Mouse (Mus musculus) T-helper 2 cell (primary cell): ENCODE results near the gene Mtor.

ENCODE experiments used
- in situ Hi-C: fragments of 300-600 bp; cut with MboI, MseI; formaldehyde crosslinking; loops from one replicate; pipeline ENCODE4 v1.15.1; 2025; ENCODE audit warnings: high pct_unique_total_duplicates

Gene Mtor

DNA sequence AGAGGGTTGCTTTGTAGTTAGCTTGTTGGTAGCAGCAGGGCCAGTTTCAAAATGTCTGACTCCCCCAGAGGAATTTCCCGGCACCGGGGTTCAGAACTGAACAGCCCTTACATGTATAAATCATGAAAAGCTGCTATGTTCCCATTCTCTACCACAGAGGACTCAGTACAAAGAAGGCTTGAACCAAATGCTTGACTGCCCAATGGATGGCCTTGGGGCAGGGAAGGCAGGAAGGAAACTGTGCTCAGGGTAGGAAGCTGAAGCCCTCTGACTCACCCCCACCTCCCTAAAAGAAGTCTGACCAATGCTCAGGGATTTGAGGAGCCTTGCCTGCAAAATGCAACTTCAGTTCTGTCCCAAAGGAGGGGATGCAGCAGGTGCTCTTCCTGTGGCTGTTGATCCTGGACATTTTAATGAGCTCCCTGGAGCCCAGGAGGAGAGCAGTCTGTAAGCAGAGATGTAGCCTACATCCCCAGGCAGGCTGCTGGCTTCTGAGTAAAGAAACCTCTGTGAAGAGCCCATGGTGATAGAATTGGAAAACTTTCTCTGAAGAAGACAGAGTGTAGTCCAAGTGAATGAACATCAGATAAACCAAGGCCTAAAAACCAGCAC, 33.3 kb downstream of the Mtor start:
- in situ Hi-C loops, result no loop called here

- in situ Hi-C loops, result no loop called here
Measured at GRCm38 (mm10) chr4:148484511-148484910, 36.1 kb downstream of the Mtor start.

DNA sequence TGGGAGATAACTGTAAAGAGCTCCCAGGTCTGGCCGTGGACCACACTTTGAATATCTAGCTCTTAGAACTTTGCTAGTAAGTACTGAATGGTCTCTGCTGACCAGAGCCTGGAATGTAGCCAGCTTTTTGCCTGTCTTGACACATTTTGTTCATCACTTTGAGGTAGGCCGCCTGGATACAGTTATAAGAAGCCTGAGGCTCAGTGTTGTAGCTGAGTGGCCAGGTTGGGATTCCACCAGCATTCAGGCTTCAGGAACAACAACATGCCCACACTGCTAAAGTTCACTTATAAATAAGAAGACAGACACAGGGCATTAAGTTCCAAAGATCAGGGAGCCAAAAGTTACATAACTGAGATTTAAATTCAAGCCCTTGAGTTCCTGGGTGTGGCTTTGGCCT, 39.4 kb downstream of the Mtor start:
- in situ Hi-C loops, result no loop called here

DNA sequence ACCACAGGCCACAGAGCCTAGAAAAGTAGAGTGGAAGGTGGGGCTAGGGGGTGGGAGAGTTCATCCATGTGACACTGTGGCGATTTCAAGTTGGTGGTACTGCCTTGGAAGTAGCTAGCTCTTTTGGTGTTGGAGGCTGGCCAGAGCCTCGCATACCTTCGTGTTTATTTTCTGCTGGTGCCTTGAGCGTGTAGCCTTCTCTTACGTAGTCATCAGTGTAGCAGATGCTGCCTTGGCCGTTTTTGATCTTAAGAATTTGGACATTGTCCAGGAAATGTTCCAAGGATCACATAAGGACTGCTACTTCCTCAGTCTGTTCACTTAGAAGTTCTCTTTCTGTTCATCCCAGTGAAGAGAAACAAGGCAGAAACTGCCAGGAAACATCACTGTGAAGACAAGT, 42.1 kb downstream of the Mtor start:
- in situ Hi-C loops, result no loop called here

- in situ Hi-C loops, result no loop called here
Measured at GRCm38 (mm10) chr4:148491448-148491847, 43.0 kb downstream of the Mtor start.

DNA sequence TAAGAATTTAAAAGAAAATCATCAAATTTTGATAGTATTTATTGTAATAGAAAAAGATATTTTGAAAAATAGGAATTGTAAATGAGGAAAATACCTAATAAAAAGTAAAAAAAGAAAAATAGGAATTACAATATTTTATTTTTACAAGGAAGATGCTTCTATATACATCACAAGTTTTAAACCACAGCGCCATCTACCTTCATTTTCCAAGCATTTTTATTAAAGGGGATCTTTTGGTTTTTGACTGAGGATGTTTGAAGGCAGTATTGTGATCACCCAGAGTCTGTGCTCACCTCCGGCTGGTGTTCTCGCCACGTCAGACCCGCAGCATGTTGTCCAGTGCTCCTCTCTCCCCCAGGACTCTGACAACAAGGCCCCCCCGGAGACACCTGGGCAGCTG, 46.7 kb downstream of the Mtor start:
- in situ Hi-C loops, result no loop called here

- in situ Hi-C loops, result no loop called here
Measured at GRCm38 (mm10) chr4:148495874-148496689, 47.7 kb downstream of the Mtor start.

- in situ Hi-C loops, result no loop called here
Measured at GRCm38 (mm10) chr4:148500410-148500867, 52.0 kb downstream of the Mtor start, which contains the start of gene Angptl7. TSS of gene Angptl7 (minus strand) at chr4:148500460.

DNA sequence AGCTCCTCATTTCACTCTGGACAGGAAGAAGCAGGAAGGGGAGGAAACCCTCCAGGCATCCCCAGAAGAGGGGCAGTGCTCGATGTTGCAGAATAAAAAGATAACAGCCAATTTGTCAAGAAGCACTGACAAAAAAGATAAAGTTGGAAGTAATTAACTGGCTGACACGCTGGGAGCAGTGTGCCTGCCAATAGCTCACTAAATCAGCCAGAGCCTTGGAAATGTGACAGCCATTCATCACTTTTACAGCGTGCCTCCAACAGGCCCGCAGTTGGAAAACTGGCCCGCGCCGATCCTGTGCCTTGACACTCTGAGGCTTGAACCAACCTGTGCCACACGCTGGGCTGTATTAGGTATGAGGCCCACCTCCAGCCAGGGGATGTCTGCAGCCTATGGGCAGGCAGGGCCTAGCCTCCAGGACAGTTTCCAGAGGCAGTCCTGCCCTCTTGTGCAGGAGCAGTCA, 56.1 kb downstream of the Mtor start:
- in situ Hi-C loops, result no loop called here

DNA sequence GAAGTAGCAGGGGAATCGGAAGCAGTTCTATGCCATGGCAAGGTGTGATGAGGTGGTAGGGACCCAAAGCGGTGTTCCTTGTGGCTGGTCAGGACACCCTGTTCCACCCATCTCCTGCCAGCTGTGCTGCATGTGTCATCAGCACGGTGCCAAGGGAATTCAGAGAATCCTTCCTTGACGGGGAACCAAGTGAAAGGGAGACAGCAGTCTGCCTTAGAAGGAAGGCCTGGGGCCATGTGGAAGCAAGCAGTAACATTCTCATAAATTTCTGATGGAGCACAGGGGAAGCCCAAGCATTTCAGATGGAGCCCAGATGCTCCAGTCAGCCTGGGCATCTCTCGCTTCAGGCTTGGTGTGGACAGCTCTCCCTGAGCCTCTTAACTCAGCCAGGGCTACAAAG, 59.2 kb downstream of the Mtor start:
- in situ Hi-C loops, result no loop called here

GRCm38 (mm10) chr4:148508084-148508849, 59.9 kb downstream of the Mtor start:
- in situ Hi-C loops, result no loop called here

DNA sequence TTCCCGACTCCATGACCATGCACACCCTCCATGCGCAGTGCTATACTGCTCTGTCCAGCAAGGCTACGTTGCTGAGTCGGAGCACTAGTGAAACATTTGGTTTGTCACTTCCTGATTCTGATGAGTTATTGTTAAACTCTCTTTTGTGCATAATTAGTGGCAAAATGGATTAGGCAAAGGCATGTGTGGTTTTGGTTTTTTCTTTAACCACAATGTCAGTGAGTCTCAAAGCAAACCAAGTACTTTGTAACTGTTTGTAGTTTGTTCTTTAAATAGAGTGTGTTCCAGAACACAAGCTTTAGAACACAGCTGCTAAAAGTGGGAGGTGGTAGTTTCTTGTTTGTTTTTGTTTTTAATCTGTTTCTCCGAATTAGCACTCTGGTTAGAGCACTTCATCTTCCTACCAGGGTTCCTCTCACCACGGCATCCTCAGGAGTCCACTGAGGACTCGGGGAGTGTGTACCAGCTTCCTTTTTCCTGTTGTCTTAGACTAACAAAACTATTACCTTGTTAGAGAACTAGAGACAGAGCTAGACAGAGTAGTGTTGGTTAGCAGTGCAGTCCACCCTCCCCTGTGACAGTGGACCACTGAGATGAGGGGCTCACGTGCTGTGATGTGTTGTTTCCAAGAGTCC, 61.2 kb downstream of the Mtor start:
- in situ Hi-C loops, result no loop called here

DNA sequence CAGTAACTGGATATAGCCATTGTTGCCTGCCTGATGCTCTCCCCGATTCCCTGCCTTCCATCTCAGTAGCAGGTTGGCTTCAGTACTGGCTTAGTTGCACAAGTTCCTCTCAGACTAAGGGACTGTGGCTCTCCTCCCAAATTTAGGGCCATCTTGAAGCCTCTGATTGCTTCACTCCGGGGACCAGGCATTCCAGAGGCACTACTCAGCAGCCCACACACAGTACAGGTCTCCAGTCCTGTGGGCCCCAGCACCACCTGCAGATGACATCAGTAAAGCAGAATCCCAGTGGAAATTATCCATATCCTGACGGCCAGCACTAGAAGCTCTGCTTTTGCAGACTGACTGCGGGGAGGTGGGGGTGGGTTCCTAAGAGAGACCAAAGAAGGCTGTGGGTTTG, 62.3 kb downstream of the Mtor start:
- in situ Hi-C loops, result no loop called here

GRCm38 (mm10) chr4:148511334-148511733, 62.9 kb downstream of the Mtor start:
- in situ Hi-C loops, result no loop called here

GRCm38 (mm10) chr4:148513021-148513559, 64.7 kb downstream of the Mtor start:
- in situ Hi-C loops, result no loop called here

- in situ Hi-C loops, result no loop called here
Measured at GRCm38 (mm10) chr4:148515313-148515712, 66.9 kb downstream of the Mtor start.

GRCm38 (mm10) chr4:148517809-148518208, 69.4 kb downstream of the Mtor start:
- in situ Hi-C loops, result no loop called here

DNA sequence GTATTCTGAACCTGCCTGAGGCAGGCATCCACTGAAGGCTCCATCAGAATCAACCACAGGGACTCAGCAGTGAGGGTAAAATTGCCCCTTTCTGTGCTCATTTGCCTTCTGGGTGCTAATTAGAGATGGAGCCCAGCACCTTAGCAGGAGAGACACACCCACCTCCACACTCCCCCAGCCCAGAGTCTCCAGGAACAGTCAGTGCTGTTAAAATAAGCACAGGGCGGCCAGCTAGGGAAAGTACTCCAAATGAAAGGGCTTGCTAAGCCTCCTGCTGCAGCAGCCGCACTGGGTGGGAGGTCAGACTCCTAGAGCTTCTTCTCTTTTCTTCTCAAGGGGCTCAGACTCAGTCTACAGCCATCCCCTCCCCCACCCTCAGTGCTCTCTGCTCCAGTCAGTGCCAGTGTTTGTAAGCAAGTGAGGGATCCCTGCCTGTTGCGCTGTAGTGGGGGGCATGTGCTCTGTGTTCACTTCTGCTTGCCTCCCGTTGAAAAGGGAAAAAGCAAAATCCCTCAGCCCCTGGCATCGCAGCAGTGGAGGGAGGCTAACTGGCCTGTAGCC, 69.9 kb downstream of the Mtor start:
- in situ Hi-C loops, result no loop called here

DNA sequence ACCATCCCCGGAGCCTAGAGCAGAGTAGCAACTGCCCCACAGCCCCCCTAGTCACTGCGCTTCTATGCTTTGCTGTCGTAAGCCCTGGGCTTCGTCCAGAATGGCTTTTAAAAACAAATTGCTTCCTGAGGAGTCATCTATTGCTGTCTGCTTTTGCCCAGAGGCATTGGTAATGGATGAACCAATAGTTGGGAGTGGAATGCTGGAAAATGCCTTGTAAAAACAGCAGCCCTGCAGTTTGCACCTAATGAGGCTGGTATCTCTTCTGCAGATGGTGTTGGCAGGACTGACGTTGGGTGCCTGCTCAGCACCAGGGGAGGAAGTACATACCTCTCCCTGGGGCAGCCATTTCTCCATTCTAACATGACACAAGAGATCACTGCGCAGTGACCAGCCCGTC, 75.1 kb downstream of the Mtor start:
- in situ Hi-C loops, result no loop called here

GRCm38 (mm10) chr4:148527158-148527910, 78.9 kb downstream of the Mtor start:
- in situ Hi-C loops, result no loop called here
